Mouse (Mus musculus) bone marrow, adult 2 months (tissue): ENCODE data around the gene Gdpd5.

Source experiments
- CTCF ChIP-seq: fragments of 200-500 bp; IDR thresholded peaks from 2 replicates; pipeline ENCODE4 v1.5.1; 2011; ENCODE audit warnings: low read length, control low read depth; ENCODE audit not compliant: control insufficient read depth, insufficient read depth
- POLR2A ChIP-seq: fragments of 200-500 bp; IDR thresholded peaks from 2 replicates; pipeline ENCODE4 v1.6.1; 2011; ENCODE audit warnings: low read depth, mild to moderate bottlenecking, control low read depth, low read length, borderline replicate concordance; ENCODE audit not compliant: control insufficient read depth

DNA sequence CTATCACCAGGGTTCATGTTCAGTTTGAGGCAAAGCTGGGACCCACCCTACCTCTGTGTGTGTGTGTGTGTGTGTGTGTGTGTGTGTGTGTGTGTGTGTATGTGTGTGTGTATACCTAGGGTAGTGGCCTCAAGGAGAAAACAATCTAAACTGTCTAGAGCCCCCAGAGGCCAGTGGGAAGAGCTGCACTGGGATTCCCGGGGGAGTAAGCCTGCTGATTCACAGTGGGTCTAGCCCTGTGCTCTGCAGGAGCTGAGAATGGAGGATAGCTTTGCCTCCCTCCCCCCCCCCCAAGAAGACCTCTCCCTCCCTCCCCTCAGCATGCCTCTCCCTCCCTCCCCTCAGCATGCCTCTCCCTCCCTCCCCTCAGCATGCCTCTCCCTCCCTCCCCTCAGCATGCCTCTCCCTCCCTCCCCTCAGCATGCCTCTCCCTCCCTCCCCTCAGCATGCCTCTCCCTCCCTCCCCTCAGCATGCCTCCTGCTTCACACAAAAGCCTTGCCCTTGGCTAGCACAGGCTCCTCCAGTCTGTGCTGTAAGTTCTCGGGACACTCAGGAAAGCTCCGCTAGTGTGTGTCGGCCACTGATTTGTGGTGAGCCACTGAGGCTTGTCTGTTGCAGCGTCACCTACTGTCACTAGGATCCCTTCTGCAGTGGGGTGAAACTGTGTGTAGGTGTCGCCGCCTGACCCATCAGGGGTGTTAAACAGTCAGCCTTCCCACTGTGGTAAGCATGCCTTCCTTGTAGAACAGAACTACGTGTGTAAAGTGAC lies 24.4 kb downstream of the Gdpd5 start:
- TF ChIP-seq CTCF (no peak), POLR2A (no peak)
